Mouse (Mus musculus): ENCODE data around the gene Zfp324.

Zfp324 gene

GRCm38 (mm10) chr7:13009143-13010004 lies 43.7 kb downstream of the Zfp324 start:
- DNase-seq (ENCODE audit: low spot score in 2 of 2): peak; percentile 94 to 96

DNA sequence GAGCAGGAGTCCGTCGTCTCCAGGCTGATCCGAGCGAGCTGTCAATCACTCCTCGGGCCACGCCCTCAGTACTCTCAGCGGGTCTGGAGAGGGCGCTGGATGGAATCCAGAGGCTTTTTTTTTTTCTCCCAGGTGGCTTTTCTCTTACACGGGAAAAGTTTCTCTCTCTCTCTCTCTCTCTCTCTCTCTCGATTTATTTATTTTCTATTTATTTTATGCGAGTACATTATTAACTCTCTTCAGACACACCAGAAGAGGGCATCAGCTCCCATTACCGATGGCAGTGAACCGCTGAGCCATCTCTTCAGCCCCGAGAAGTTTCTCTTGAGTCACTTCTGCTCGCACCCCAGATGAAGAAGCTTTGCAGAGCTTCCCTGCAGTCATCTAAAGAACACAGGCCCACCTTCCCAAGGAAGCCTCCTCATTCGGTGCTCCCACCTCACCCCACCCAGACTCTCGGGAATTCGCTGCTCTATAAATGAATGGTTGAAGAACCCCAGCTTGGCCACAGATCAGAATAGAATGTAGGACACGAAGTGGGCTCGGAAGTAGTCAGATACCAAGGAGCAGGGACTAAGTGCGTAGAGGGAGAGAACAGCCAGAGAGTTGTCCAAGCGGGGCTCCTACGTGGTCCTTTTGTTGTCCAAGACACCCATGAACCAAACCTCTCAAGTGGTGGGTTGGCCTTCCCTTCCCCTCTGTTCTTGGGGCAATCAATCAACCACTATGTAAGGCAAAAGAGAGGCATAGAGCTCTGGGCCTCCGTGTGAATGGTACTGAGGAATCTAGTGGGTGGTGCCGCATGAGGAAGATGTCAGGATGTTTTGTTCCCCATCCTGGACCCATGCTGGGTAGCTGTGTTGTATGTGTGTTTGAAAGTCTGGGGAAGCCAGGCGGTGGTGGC lies 44.6 kb downstream of the Zfp324 start, which contains the start of gene Zbtb45:
Zbtb45 (minus strand) TSS at position 30 of the 904 bp plus-strand sequence.
- DNase-seq (ENCODE audit: low spot score in 2 of 2): no peak

DNA sequence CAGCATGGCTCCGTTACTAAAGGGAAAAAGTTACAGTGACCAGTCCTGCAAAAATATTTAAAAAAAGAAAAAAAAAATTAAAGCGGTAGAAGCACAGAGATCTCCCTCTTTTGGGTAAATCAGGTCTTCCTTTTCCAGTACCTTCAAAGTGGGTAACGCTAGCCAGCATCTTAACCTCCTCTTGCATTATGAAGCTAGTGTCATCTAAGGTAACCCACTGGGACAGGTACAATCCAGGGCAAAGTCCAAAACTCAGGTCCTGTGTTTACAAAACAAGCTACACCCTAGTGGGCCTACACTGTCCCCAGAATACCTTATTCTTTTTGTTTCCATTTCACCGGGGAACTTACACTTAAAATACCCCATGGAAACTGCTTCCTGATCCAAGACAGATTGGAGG lies 48.0 kb downstream of the Zfp324 start:
- DNase-seq (ENCODE audit: low spot score in 2 of 2): no peak

- DNase-seq (ENCODE audit: low spot score in 2 of 2): no peak
Measured at GRCm38 (mm10) chr7:13014275-13014839, 48.7 kb downstream of the Zfp324 start.

DNA sequence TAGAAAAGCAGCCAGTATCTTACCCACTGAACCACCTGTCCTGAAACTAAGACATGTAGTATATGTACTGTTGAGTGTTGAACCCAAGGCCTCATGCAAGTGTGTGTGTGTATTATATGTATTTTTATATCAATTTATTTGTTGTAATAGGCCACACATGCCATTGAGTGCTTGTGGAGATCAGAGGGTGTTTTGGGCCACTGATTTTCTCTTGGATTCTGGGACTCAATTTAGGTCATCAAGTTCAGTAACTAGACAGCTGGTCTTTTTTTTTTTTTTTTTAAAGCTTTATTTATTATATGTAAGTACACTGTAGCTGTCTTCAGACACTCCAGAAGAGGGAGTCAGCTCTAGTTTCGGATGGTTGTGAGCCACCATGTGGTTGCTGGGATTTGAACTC lies 49.6 kb downstream of the Zfp324 start:
- DNase-seq (ENCODE audit: low spot score in 2 of 2): no peak

- DNase-seq (ENCODE audit: low spot score in 2 of 2): no peak
Measured at GRCm38 (mm10) chr7:13022773-13023535, 57.3 kb downstream of the Zfp324 start.
